Comparison of ENCODE assay signal across 8 mouse cellular contexts in genomic region chr8:120101068-120101972, GRCm38 (mm10). TPM values are rescaled to one million over a fixed set of nuclear protein-coding genes. Genes with fewer than 3 reads are reported as not detected.
DNase-seq lines count a peak whose midpoint lies in the region; ATAC-seq lines count a peak whose summit lies in the region.

Gene Zdhhc7 (minus strand): TSS chr8:120101482.

- H3K36me3 ChIP-seq in forebrain, embryonic 11.5 days (ENCODE audit: control insufficient read depth, insufficient read depth, low read length) = no peaks in the 10 kb centered on the region
- no peaks in the 10 kb centered on the region for H3K36me3 ChIP-seq in heart, embryonic 15.5 days
- H3K36me3 ChIP-seq in liver, embryonic 13.5 days = peaks cover 4% of the 10 kb centered on the region; the same call in 1 of the 2 replicates
- H3K36me3 ChIP-seq in stomach, embryonic 15.5 days = 0 out of 2 replicates have a peak, but pooled peaks cover 3% of the 10 kb centered on the region

- peaks cover 26% of the 10 kb centered on the region for H3K4me1 ChIP-seq in brown adipose tissue, adult 24 weeks (ENCODE audit: control insufficient read depth, insufficient read depth, insufficient read length, low read length)
- H3K4me1 ChIP-seq in forebrain, embryonic 11.5 days (replicated peaks; ENCODE audit: control insufficient read depth, insufficient read depth, low read length) = peaks cover 11% of the 10 kb centered on the region
- H3K4me1 ChIP-seq in heart, embryonic 15.5 days (replicated peaks) = peaks cover 37% of the 10 kb centered on the region
- H3K4me1 ChIP-seq in liver, embryonic 13.5 days (replicated peaks) = peaks cover 52% of the 10 kb centered on the region
- H3K4me1 ChIP-seq in stomach, embryonic 15.5 days = peaks cover 20% of the 10 kb centered on the region

- peak; percentile 67 for ATAC-seq in forebrain, embryonic 11.5 days (replicated peaks; ENCODE audit: low FRiP score)
- ATAC-seq in heart, embryonic 15.5 days (replicated peaks; ENCODE audit: insufficient number of reproducible peaks, insufficient read depth, low FRiP score, low read depth) = peak; percentile 76
- peak; percentile 78 for ATAC-seq in liver, embryonic 13.5 days (ENCODE audit: low read depth)
- peak; percentile 56 for ATAC-seq in stomach, embryonic 15.5 days (ENCODE audit: insufficient read depth, low FRiP score, low read depth)

- no peaks in the 10 kb centered on the region for H3K9me3 ChIP-seq in forebrain, embryonic 11.5 days (ENCODE audit: control insufficient read depth, low read length)
- H3K9me3 ChIP-seq in heart, embryonic 15.5 days (replicated peaks) = no peaks in the 10 kb centered on the region
- H3K9me3 ChIP-seq in liver, embryonic 13.5 days (replicated peaks) = no peaks in the 10 kb centered on the region
- H3K9me3 ChIP-seq in stomach, embryonic 15.5 days = no peaks in the 10 kb centered on the region

- H3K4me2 ChIP-seq in forebrain, embryonic 11.5 days (ENCODE audit: low read depth, low read length, severe bottlenecking) = peak within 1 kb of the TSS; percentile 93
- H3K4me2 ChIP-seq in heart, embryonic 15.5 days = peak within 1 kb of the TSS; percentile 66
- H3K4me2 ChIP-seq in liver, embryonic 13.5 days = peak within 1 kb of the TSS; percentile 88
- H3K4me2 ChIP-seq in stomach, embryonic 15.5 days = peak within 1 kb of the TSS; percentile 76

- H3K4me3 ChIP-seq in brown adipose tissue, adult 24 weeks (ENCODE audit: insufficient read depth, low read depth, low read length) = peak within 1 kb of the TSS; percentile 99
- H3K4me3 ChIP-seq in forebrain, embryonic 11.5 days (ENCODE audit: low read depth, low read length) = peak within 1 kb of the TSS; percentile 80
- peak within 1 kb of the TSS; percentile 74 for H3K4me3 ChIP-seq in heart, embryonic 15.5 days
- H3K4me3 ChIP-seq in liver, embryonic 13.5 days (replicated peaks) = peak within 1 kb of the TSS; percentile 90
- peak within 1 kb of the TSS; percentile 95 for H3K4me3 ChIP-seq in stomach, embryonic 15.5 days (replicated peaks)

- H3K27ac ChIP-seq in brown adipose tissue, adult 24 weeks (replicated peaks; ENCODE audit: low read depth, low read length) = peak within 1 kb of the TSS; percentile 96
- peak within 1 kb of the TSS; percentile 84 for H3K27ac ChIP-seq in forebrain, embryonic 11.5 days (ENCODE audit: low read depth, low read length)
- H3K27ac ChIP-seq in heart, embryonic 15.5 days = peak within 1 kb of the TSS; percentile 93
- H3K27ac ChIP-seq in liver, embryonic 13.5 days = peak within 1 kb of the TSS; percentile 77
- peak within 1 kb of the TSS; percentile 92 for H3K27ac ChIP-seq in stomach, embryonic 15.5 days

- H3K27me3 ChIP-seq in forebrain, embryonic 11.5 days (ENCODE audit: control insufficient read depth, insufficient read depth, low read length) = no peaks in the 10 kb centered on the region
- no peaks in the 10 kb centered on the region for H3K27me3 ChIP-seq in heart, embryonic 15.5 days
- no peaks in the 10 kb centered on the region for H3K27me3 ChIP-seq in liver, embryonic 13.5 days
- no peaks in the 10 kb centered on the region for H3K27me3 ChIP-seq in stomach, embryonic 15.5 days (replicated peaks)

- H3K9ac ChIP-seq in forebrain, embryonic 11.5 days (ENCODE audit: low read length) = peak within 1 kb of the TSS; percentile 80
- H3K9ac ChIP-seq in heart, embryonic 15.5 days = peak within 1 kb of the TSS; percentile 82
- peak within 1 kb of the TSS; percentile 88 for H3K9ac ChIP-seq in liver, embryonic 13.5 days
- peak within 1 kb of the TSS; percentile 80 for H3K9ac ChIP-seq in stomach, embryonic 15.5 days

- under 1% methylated on average over 88 of the region's 88 CpGs for WGBS in forebrain, embryonic 11.5 days
- under 1% methylated on average over 88 of the region's 88 CpGs for WGBS in heart, embryonic 15.5 days
- under 1% methylated on average over 88 of the region's 88 CpGs for WGBS in liver, embryonic 13.5 days (ENCODE audit: insufficient replicate concordance)
- under 1% methylated on average over 88 of the region's 88 CpGs for WGBS in stomach, embryonic 15.5 days

- DNase-seq in CD4-positive, CD25-positive, alpha-beta regulatory T cell, adult 2 months (ENCODE audit: low read depth, low spot score) = peak; percentile 82
- DNase-seq in forebrain, embryonic 11.5 days (ENCODE audit: low spot score) = peak; percentile 87
- peak; percentile 82 to 92 for DNase-seq in kidney, postnatal 25 days
- peak; percentile 59 for DNase-seq in liver, embryonic 13.5 days
- peak; percentile 82 for DNase-seq in neural tube, embryonic 10.5 days (ENCODE audit: extremely low spot score, low spot score)

RNA-seq across cellular contexts. Expression of gene Zdhhc7, which starts in this region (rescaled TPM):
- 21.9 TPM in 2 replicates for polyA plus RNA-seq in brown adipose tissue, adult 24 weeks (2012; ENCODE audit: insufficient read depth, insufficient read length, missing spikeins)
- polyA plus RNA-seq in forebrain, embryonic 11.5 days (2014; fragmentation: Nextera tagmentation; extraction: Ambion mirVana) = 29.4 and 29.9 TPM in 2 replicates
- polyA plus RNA-seq in heart, embryonic 15.5 days (2015; fragmentation: Nextera tagmentation; extraction: Ambion mirVana) = 30.7 and 38.6 TPM in 2 replicates
- 16.3 and 17.1 TPM in 2 replicates for polyA plus RNA-seq in liver, embryonic 13.5 days (2015; fragmentation: Nextera tagmentation; extraction: Ambion mirVana)
- 32.1 and 35.3 TPM in 2 replicates for polyA plus RNA-seq in stomach, embryonic 15.5 days (2015; fragmentation: Nextera tagmentation; extraction: Ambion mirVana)

Comparison
In these comparisons a context has a peak if more than half of its experiments do, and no peak if none do; other contexts are left out.
1. Peak in every context shown above with its lines: DNase-seq, ATAC-seq, H3K4me3 ChIP-seq and H3K27ac ChIP-seq.